Mouse (Mus musculus): ENCODE results near the gene BC049730. TPM values are rescaled to one million over a fixed set of nuclear protein-coding genes. Genes with fewer than 3 reads are reported as not detected.
"Not testable (repeated sequence)": the region's sequence is repeated elsewhere in the genome, so short reads cannot be mapped to it uniquely, and the experiment has no call there.

BC049730 gene
- not detected in 2 replicates for polyA plus RNA-seq (2016; fragmentation: Nextera tagmentation; extraction: Ambion mirVana)

DNA sequence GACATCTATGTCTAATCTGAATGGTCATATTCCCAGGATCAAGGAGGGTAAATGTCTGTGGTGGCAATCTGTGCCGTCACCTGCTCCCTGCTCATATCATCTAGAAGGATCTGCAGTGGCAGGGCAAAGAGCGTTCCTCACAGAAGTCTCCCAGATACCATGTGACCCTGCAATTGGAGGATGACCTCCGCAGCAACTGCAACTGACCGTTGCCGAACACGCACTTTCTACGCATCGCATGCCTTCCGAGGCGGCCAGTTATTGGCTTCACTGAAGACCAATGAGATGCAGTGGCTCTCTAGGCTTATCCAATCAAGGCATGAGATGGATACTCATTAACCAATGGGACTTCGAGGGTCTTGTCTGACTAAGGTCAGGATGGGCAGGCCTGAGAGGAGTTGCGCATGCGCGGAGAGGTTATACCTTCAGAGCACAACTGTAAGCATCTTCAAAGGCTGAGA, at the start of gene BC049730:
BC049730 (plus strand) TSS at position 411 of the 461 bp plus-strand sequence.
- Histone ChIP-seq H3K27ac (no peak within 1 kb of the TSS), H3K4me3 (no peak within 1 kb of the TSS), H3K9me3 (no peaks in the 10 kb centered on the region), H3K36me3 (replicated peaks) (no peaks in the 10 kb centered on the region), H3K4me1 (no peaks in the 10 kb centered on the region), H3K27me3 (ENCODE audit: poor library complexity, severe bottlenecking) (no peaks in the 10 kb centered on the region)
- 96% methylated on average over 14 of the region's 14 CpGs for WGBS
- DNase-seq (ENCODE audit: extremely low spot score, low spot score): no peak

DNA sequence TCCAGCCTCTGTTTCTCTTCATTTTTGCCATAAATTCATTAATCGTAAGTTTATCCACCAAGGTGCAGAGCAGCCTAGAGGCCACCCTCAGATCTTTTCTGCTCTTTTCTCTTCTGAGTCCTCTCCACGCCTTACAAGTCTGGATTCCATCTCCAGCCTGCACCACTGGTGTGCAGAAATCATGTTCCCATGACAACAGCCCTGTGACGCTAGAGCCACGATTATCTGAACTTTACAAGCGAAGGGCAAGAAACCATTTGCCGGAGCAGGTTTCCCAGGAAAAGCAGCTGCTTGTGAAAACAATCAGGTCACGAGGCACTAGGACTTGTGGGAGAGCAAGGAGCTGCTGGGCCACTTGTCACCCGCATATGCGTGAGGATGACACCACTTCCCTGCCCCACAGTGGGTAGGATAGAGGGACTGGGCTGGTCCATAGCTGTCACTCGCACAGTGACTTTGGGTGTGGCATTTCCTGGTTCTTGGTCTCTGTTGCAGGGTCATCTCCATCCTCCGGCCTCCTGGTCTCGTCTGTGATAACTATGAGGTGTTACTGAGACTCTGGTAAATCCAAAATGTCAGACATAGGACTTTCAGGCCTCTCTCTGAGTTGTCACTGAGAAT, 49.2 kb upstream of the BC049730 start:
- no peak overlapping the region for H3K4me3 ChIP-seq
- H3K27ac ChIP-seq: no peak overlapping the region
- WGBS: 83% methylated on average over 12 of the region's 12 CpGs
- H3K27me3 ChIP-seq (ENCODE audit: poor library complexity, severe bottlenecking): no peaks in the 10 kb centered on the region
- H3K36me3 ChIP-seq (replicated peaks): no peaks in the 10 kb centered on the region
- DNase-seq (ENCODE audit: extremely low spot score, low spot score): no peak
- H3K4me1 ChIP-seq: peaks cover 5% of the 10 kb centered on the region
- H3K9me3 ChIP-seq: peaks cover 3% of the 10 kb centered on the region; the same call in 1 of the 2 replicates

DNA sequence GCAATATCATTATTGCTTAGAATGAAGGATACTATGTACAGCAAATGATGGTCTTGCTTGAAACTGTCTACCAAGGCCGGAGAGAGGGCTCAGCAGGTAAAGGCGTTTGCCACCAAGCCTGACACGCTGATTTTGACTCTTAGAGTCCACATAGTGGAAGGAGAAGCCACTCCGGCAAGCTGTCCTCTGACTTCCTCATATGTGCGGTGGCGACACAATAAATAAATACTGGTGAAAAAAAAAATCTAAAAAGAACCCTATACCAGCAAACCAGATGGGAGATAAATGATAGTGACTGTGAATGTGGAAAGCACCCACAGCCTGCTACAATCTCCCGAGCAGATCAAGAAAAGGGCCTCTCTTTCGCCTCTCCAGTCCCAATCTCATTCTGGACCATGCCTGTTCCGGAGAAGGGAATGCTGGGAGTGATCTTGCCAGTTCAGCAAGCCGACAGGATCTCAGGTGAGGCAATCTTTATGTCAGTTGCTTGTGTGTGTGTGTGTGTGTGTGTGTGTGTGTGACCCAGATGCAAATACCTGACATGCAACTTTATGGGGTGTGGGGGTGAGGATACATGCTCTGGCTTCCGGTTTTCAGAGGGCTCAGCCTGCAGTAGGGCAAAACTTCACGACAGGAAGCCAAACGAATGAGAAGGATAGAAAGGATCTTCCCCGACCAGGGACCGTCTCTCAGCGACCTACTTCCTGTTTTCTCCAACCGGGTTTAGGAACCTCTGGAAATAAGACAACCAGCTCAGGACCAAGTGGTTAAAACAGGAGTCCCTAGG, 47.7 kb upstream of the BC049730 start:
- peaks cover 5% of the 10 kb centered on the region for H3K4me1 ChIP-seq
- peaks cover 3% of the 10 kb centered on the region; the same call in 1 of the 2 replicates for H3K9me3 ChIP-seq
- H3K4me3 ChIP-seq: no peak overlapping the region
- no peak for DNase-seq (ENCODE audit: extremely low spot score, low spot score)
- 73% methylated on average over 17 of the region's 17 CpGs for WGBS
- H3K36me3 ChIP-seq (replicated peaks): no peaks in the 10 kb centered on the region
- no peaks in the 10 kb centered on the region for H3K27me3 ChIP-seq (ENCODE audit: poor library complexity, severe bottlenecking)
- H3K27ac ChIP-seq: no peak overlapping the region

DNA sequence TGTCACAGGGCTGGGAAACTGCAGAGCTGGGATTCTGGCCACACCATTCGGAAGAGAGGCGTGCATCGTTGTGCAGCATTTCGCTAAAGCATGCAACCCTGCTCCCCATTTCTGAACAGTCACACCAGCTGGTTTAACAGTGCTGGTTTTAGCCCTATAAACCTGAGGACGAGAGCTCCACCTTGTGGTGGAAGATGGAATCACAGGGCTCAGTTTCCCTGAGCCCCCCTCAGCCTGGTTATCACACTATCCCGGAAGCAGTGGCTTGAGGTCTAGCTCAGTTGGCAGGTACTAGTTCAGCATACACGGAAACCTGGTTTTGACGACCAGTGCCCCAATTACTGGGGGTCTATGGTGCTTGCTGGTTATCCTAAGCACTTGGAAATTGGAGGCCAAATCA, 46.5 kb upstream of the BC049730 start:
- WGBS: 20% methylated on average over 8 of the region's 8 CpGs

DNA sequence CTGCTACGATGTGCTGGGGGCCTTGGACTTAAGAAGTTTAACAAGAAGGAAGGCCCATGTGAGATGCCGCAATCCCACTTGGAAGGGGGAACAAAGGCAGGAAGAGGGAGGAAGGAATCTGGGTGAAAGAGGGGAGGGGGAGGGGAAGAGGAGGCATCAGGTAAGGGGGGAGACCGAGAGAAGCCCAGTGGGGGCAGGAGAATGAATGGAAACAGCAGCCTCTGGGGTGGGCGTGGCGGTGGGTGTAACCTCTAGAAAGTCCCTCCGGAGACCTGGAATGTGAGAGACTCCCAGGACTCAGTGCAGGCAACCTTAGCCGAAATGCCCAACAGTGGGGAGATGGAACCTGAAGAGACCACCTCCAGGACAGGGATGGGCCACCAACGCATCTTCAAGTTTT, 44.7 kb upstream of the BC049730 start:
- H3K9me3 ChIP-seq: no peaks in the 10 kb centered on the region
- H3K27ac ChIP-seq: no peak overlapping the region
- no peak for DNase-seq (ENCODE audit: extremely low spot score, low spot score)
- H3K36me3 ChIP-seq (replicated peaks): no peaks in the 10 kb centered on the region
- H3K4me1 ChIP-seq: peaks cover 5% of the 10 kb centered on the region
- no peaks in the 10 kb centered on the region for H3K27me3 ChIP-seq (ENCODE audit: poor library complexity, severe bottlenecking)
- 36% methylated on average over 8 of the region's 8 CpGs for WGBS
- H3K4me3 ChIP-seq: no peak overlapping the region

More for the DNA sequence above, 46.5 kb upstream of the BC049730 start:
- peaks cover 5% of the 10 kb centered on the region for H3K4me1 ChIP-seq
- H3K36me3 ChIP-seq (replicated peaks): no peaks in the 10 kb centered on the region
- DNase-seq (ENCODE audit: extremely low spot score, low spot score): peak; percentile 76
- peaks cover 3% of the 10 kb centered on the region; the same call in 1 of the 2 replicates for H3K9me3 ChIP-seq
- no peak overlapping the region for H3K27ac ChIP-seq
- no peak overlapping the region for H3K4me3 ChIP-seq
- no peaks in the 10 kb centered on the region for H3K27me3 ChIP-seq (ENCODE audit: poor library complexity, severe bottlenecking)

DNA sequence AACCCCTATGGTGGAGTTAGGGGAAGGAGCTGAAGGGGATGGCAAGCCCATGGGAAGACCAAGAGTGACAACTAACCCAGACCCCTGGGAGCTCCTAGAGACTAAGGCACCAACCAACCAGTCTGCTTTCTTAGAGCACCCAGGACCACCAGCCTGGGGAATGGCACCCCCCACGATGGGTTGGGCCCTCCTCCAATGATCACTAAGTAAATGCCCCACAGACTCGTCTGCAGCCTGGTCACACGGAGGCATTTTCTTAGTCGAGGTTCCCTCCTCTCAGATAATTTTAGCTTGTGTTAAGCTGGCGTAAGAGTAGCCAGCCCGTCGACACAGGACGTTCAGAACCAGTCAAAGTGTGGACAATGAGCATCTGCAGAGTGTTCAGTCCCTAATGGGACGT, 44.1 kb upstream of the BC049730 start:
- H3K36me3 ChIP-seq (replicated peaks): no peaks in the 10 kb centered on the region
- no peak for DNase-seq (ENCODE audit: extremely low spot score, low spot score)
- 87% methylated on average over 9 of the region's 9 CpGs for WGBS
- H3K27ac ChIP-seq: no peak overlapping the region
- peaks cover 5% of the 10 kb centered on the region for H3K4me1 ChIP-seq
- H3K9me3 ChIP-seq: no peaks in the 10 kb centered on the region
- no peak overlapping the region for H3K4me3 ChIP-seq
- no peaks in the 10 kb centered on the region for H3K27me3 ChIP-seq (ENCODE audit: poor library complexity, severe bottlenecking)

DNA sequence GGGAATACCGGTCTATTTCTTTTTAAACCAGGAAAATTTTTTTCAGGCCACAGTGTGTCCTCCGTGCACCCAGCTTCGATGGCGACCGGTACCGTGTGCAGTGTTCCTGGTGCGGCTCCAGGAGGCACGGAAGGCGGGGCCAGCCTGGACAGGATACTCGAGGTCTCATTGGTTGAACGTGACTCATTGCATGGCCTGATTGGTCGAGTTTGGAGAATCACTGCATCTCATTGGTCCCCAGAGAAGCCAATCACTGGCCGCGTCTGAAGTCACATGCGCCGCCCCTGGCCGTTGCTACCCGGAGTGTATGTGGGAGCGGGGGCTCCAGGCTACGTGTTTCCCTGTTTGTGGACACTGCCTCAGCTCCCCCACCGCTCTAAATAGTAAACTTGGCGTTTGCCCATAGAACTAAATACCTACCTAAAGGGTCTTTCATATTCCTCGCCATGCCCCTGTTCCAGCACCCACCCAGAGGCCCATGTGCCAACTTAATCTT, 37.0 kb upstream of the BC049730 start:
- no peaks in the 10 kb centered on the region for H3K9me3 ChIP-seq
- H3K27ac ChIP-seq: no peak overlapping the region
- 94% methylated on average over 23 of the region's 23 CpGs for WGBS
- H3K4me3 ChIP-seq: no peak overlapping the region
- no peaks in the 10 kb centered on the region for H3K27me3 ChIP-seq (ENCODE audit: poor library complexity, severe bottlenecking)
- H3K4me1 ChIP-seq: no peaks in the 10 kb centered on the region
- DNase-seq (ENCODE audit: extremely low spot score, low spot score): no peak
- H3K36me3 ChIP-seq (replicated peaks): no peaks in the 10 kb centered on the region

DNA sequence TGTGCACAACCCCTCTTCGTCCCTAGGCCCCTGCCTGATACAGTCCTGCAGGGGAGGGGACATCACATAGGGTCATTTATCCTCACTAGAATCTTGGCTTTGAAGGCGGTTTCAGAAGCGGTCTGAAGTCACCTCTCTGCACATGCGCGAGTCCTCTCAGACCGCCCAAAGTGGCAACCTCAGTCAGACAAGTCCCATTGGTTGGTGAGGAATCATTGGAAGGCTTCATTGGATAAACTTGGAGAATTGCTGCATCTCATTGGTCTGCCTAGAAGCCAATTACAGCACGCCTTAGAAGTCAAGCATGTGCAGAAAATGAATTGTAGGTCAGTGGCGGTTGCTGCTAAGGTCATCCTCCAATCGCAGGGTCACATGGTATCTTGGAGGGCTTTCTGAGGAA, 32.5 kb upstream of the BC049730 start, which contains the start of gene Tex101:
Tex101 (minus strand) TSS at position 101 of the 400 bp plus-strand sequence.
- no peaks in the 10 kb centered on the region for H3K9me3 ChIP-seq
- H3K27me3 ChIP-seq (ENCODE audit: poor library complexity, severe bottlenecking): no peaks in the 10 kb centered on the region
- 91% methylated on average over 9 of the region's 9 CpGs for WGBS
- DNase-seq (ENCODE audit: extremely low spot score, low spot score): no peak
- H3K27ac ChIP-seq: no peak within 1 kb of the TSS
- H3K4me1 ChIP-seq: no peaks in the 10 kb centered on the region; the same call in 1 of the 2 replicates
- H3K4me3 ChIP-seq: no peak within 1 kb of the TSS
- H3K36me3 ChIP-seq (replicated peaks): no peaks in the 10 kb centered on the region

DNA sequence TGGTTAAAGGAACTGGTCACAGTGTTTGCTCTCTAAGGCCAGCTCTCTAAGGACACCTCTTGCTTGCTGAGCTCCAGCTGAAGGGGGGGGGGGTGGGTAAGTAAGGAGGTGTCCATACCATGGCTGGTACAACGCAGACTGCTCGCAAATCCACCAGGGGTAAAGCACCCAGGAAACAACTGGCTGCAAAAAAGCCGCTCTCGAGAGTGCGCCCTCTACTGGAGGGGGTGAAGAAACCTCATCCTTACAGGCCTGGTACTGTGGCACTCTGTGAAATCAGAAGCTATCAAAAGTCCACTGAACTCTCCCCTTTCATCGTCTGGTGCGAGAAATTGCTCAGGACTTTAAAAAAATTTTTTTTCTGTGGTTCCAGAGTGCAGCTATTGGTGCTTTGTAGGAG, 24.9 kb upstream of the BC049730 start:
- not testable (repeated sequence) for H3K4me1 ChIP-seq; H3K36me3 ChIP-seq (replicated peaks); H3K9me3 ChIP-seq; H3K4me3 ChIP-seq; DNase-seq (ENCODE audit: extremely low spot score, low spot score); H3K27ac ChIP-seq; H3K27me3 ChIP-seq (ENCODE audit: poor library complexity, severe bottlenecking)
- WGBS: 81% methylated on average over 7 of the region's 7 CpGs

DNA sequence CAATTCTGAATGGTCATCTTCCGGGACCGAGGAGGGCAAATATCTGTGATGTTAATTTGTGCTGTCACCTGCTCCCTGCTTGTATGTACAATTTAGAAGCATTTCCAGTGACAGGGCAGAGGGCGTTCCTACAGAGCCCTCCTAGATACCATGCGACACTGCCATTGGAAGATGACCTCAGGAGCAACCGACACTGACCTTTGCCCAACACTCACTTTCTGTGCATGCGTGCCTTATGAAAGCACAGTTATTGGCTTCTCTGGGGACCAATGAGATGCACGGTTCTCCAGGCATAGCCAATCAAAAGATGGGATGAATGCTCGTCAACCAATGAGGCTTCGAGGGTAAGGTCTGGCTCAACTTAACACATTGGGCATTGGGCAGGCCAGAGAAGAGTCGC, 21.5 kb upstream of the BC049730 start:
- not testable (repeated sequence) for H3K4me3 ChIP-seq; H3K4me1 ChIP-seq; DNase-seq (ENCODE audit: extremely low spot score, low spot score); H3K27me3 ChIP-seq (ENCODE audit: poor library complexity, severe bottlenecking); H3K27ac ChIP-seq; H3K9me3 ChIP-seq; H3K36me3 ChIP-seq (replicated peaks)
- 93% methylated on average over 10 of the region's 10 CpGs for WGBS

DNA sequence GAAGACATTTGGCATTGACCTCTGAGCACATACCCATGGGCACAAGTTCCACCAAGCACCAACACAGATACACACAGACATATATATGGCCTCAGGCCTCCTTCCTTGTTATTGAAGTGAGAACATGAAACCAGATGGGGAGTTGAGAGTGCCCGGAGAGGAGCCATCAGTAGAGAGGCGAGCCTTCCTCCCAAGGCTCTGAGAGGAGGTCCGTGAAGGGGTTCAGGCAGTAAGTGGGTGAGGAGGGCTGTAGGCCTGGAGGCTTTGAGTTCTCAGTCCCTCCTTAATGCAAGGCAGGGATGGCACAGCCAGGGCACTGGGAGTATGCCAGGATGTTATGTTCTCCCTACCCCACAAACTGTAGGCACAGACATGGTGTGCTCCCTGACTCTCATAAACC, 16.3 kb upstream of the BC049730 start:
- H3K27ac ChIP-seq; H3K27me3 ChIP-seq (ENCODE audit: poor library complexity, severe bottlenecking); H3K36me3 ChIP-seq (replicated peaks); H3K9me3 ChIP-seq; H3K4me1 ChIP-seq; H3K4me3 ChIP-seq; DNase-seq (ENCODE audit: extremely low spot score, low spot score): not testable (repeated sequence)
- WGBS: 77% methylated on average over 3 of the region's 3 CpGs

DNA sequence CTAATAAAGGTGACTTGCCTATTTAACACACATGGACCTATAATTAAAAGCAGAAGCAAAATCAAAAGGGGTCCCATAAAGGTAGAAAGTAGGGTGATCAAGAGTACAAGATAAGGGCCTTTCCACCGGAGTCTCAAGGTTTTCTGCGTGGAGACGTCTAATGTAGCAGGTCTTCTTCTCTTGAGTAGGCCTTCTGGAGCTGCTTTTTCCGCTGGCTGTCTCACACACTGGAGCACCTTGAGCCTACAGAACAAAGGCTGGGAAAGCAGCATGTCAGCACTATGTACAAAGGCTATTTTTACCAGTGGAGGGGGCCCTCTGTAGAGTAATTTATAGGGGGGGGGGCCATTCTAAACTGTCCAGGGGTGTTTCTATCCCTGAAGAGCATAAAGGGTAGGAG, 11.2 kb upstream of the BC049730 start:
- not testable (repeated sequence) for DNase-seq (ENCODE audit: extremely low spot score, low spot score); H3K27me3 ChIP-seq (ENCODE audit: poor library complexity, severe bottlenecking); H3K36me3 ChIP-seq (replicated peaks); H3K4me3 ChIP-seq; H3K9me3 ChIP-seq; H3K27ac ChIP-seq; H3K4me1 ChIP-seq
- WGBS: 96% methylated on average over 4 of the region's 4 CpGs

DNA sequence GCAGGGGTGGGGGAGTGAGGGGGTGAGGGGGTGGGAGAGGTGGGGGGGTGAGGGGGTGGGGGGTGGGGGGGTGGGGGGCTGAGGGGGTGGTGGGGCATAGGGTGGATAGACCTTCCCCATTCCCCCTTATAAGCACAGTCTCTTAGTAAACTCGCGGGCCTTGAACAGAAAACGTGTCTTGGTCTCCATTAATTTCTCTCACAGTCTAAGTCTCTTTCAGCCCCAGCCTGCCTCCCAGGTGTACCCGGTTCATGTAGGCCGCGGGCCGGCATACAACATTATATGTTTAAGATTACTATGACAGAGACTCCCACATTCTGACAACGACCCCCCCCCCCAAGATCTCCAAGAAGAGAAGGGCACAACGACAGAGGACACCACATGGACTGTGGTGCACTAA, 6.2 kb upstream of the BC049730 start:
- not testable (repeated sequence) for H3K4me1 ChIP-seq; H3K9me3 ChIP-seq; H3K27me3 ChIP-seq (ENCODE audit: poor library complexity, severe bottlenecking); H3K4me3 ChIP-seq; DNase-seq (ENCODE audit: extremely low spot score, low spot score); H3K36me3 ChIP-seq (replicated peaks); H3K27ac ChIP-seq
- WGBS: 89% methylated on average over 9 of the region's 9 CpGs

Measured in forebrain, embryonic 10.5 days (tissue).